Mouse (Mus musculus) thymus, adult 2 months (tissue): ENCODE measurements around the gene Plac1.

ENCODE experiments used
- CTCF ChIP-seq: fragments of 200-500 bp; IDR thresholded peaks from 2 replicates; pipeline ENCODE4 v1.5.1; 2012; ENCODE audit warnings: mild to moderate bottlenecking, control low read depth, low read length, moderate library complexity, borderline replicate concordance; ENCODE audit not compliant: control insufficient read depth, poor library complexity, insufficient read depth; ENCODE audit errors: extremely low read depth
- POLR2A ChIP-seq: fragments of 200-500 bp; IDR thresholded peaks from 2 replicates; pipeline ENCODE4 v1.6.1; 2012; ENCODE audit warnings: mild to moderate bottlenecking, low read length, control low read depth, moderate library complexity; ENCODE audit not compliant: control insufficient read depth, poor library complexity, insufficient read depth; ENCODE audit errors: extremely low read depth

GRCm38 (mm10) chrX:53214557-53215229 is 25.2 kb downstream of the Plac1 start:
- TF ChIP-seq POLR2A (no peak), CTCF (no peak)
